Mouse (Mus musculus) CH12.LX (cell line): Measurements from ENCODE around the gene Depp1. TPM values are rescaled to one million over a fixed set of nuclear protein-coding genes. Genes with fewer than 3 reads are reported as not detected.

Experiments used
- DNase-seq: peaks from one replicate; pipeline ENCODE4 v3.0.0-alpha.2; 2013; ENCODE audit errors: extremely low read depth
- H3K27ac ChIP-seq: 2 replicates; pipeline ENCODE4 v1.5.1; 2012; ENCODE audit warnings: low read depth, mild to moderate bottlenecking, control low read depth, moderate library complexity; ENCODE audit not compliant: insufficient read depth
- H3K27me3 ChIP-seq: replicated peaks from 2 replicates; pipeline ENCODE3; 2012; ENCODE audit warnings: inconsistent platforms
- H3K36me3 ChIP-seq, 2 experiments: replicated peaks in 1 of 2; 2 replicates each; pipeline versions ENCODE3 to v1.6.1; 2012; ENCODE audit warnings: inconsistent platforms in 1 of 2, low read length in 1 of 2, mild to moderate bottlenecking in 1 of 2, mixed read lengths in 1 of 2, moderate library complexity in 1 of 2; ENCODE audit not compliant: control insufficient read depth in 1 of 2, insufficient read depth in 1 of 2
- H3K4me1 ChIP-seq, 2 experiments: 2 replicates each; pipeline ENCODE4 v1.6.1; 2012; ENCODE audit warnings: inconsistent platforms in 1 of 2, moderate library complexity in 1 of 2; ENCODE audit not compliant: insufficient read depth in 2 of 2, control insufficient read depth in 1 of 2
- H3K4me2 ChIP-seq: 2 replicates; pipeline ENCODE4 v1.6.1; 2012; ENCODE audit warnings: low read depth, mild to moderate bottlenecking, control low read depth; ENCODE audit not compliant: poor library complexity, insufficient read depth, severe bottlenecking
- H3K4me3 ChIP-seq, 3 experiments: fragments of 150-350 bp in 1 of 3; sonication (generic) in 1 of 3; replicated peaks in 1 of 3; 2 replicates each; pipeline versions ENCODE3 to v1.5.1; 2011 to 2012; ENCODE audit warnings: low read depth in 2 of 3, low read length in 2 of 3, mild to moderate bottlenecking in 2 of 3, moderate library complexity in 2 of 3, control low read depth in 1 of 3, improper control_type of control experiment in 1 of 3, inconsistent platforms in 1 of 3, mixed read lengths in 1 of 3; ENCODE audit not compliant: poor library complexity in 1 of 3
- H3K79me2 ChIP-seq: replicated peaks from 2 replicates; pipeline ENCODE4 v1.6.1; 2012; ENCODE audit warnings: mild to moderate bottlenecking, moderate library complexity; ENCODE audit not compliant: control insufficient read depth, poor library complexity, insufficient read depth, severe bottlenecking; ENCODE audit errors: extremely low read depth
- H3K9ac ChIP-seq: 2 replicates; pipeline ENCODE4 v1.6.1; 2012; ENCODE audit warnings: low read depth, mild to moderate bottlenecking, control low read depth, moderate library complexity; ENCODE audit not compliant: insufficient read depth
- H3K9me3 ChIP-seq: replicated peaks from 2 replicates; pipeline ENCODE3; 2012; ENCODE audit warnings: low read length, inconsistent platforms, mixed read lengths
- BHLHE40 ChIP-seq: IDR thresholded peaks from 2 replicates; pipeline ENCODE4 v1.6.1; 2011; ENCODE audit warnings: mild to moderate bottlenecking, low read depth, low read length, improper control_type of control experiment
- CHD2 ChIP-seq: IDR thresholded peaks from 2 replicates; pipeline ENCODE4 v1.6.1; 2011; ENCODE audit warnings: low read length, improper control_type of control experiment
- CTCF ChIP-seq, 2 experiments: IDR thresholded peaks in 1 of 2; conservative IDR thresholded peaks in 1 of 2; 2 replicates each; pipeline ENCODE4 v1.5.1; 2011 to 2012; ENCODE audit warnings: low read depth in 2 of 2, low read length in 2 of 2, improper control_type of control experiment in 1 of 2, inconsistent platforms in 1 of 2, mild to moderate bottlenecking in 1 of 2, moderate library complexity in 1 of 2
- ELF1 ChIP-seq: IDR thresholded peaks from 2 replicates; pipeline ENCODE4 v1.6.1; 2014; ENCODE audit warnings: low read depth, mild to moderate bottlenecking, inconsistent platforms, low read length, improper control_type of control experiment
- GABPA ChIP-seq: IDR thresholded peaks from 2 replicates; pipeline ENCODE4 v1.6.1; 2012; ENCODE audit warnings: low read depth, low read length, improper control_type of control experiment, inconsistent platforms; ENCODE audit not compliant: insufficient replicate concordance
- HCFC1 ChIP-seq: IDR thresholded peaks from 2 replicates; pipeline ENCODE4 v1.6.1; 2012; ENCODE audit warnings: low read depth, mild to moderate bottlenecking, inconsistent platforms, low read length, improper control_type of control experiment
- MEF2A ChIP-seq: IDR thresholded peaks from 2 replicates; pipeline ENCODE4 v1.6.1; 2014; ENCODE audit warnings: low read depth, mild to moderate bottlenecking, inconsistent platforms, low read length, improper control_type of control experiment, borderline replicate concordance
- MXI1 ChIP-seq: IDR thresholded peaks from 2 replicates; pipeline ENCODE4 v1.6.1; 2011; ENCODE audit warnings: mild to moderate bottlenecking, low read depth, low read length, improper control_type of control experiment
- MYC ChIP-seq: IDR thresholded peaks from 2 replicates; pipeline ENCODE4 v1.6.1; 2011; ENCODE audit warnings: low read depth, mild to moderate bottlenecking, improper control_type of control experiment, low read length
- NRF1 ChIP-seq: IDR thresholded peaks from 2 replicates; pipeline ENCODE4 v1.6.1; 2014; ENCODE audit warnings: low read depth, mild to moderate bottlenecking, inconsistent platforms, low read length, improper control_type of control experiment, moderate library complexity
- POLR2A ChIP-seq: IDR thresholded peaks from 2 replicates; pipeline ENCODE4 v1.6.1; 2011; ENCODE audit warnings: low read depth, mild to moderate bottlenecking, improper control_type of control experiment, low read length
- POLR2AphosphoS2 ChIP-seq: IDR thresholded peaks from 2 replicates; pipeline ENCODE4 v1.6.1; 2011; ENCODE audit warnings: low read depth, low read length, improper control_type of control experiment
- RCOR1 ChIP-seq: conservative IDR thresholded peaks from 2 replicates; pipeline ENCODE4 v1.6.1; 2012; ENCODE audit warnings: low read depth, mild to moderate bottlenecking, inconsistent platforms, low read length, improper control_type of control experiment
- SMC3 ChIP-seq: IDR thresholded peaks from 2 replicates; pipeline ENCODE4 v1.6.1; 2011; ENCODE audit warnings: low read depth, low read length, improper control_type of control experiment
- USF1 ChIP-seq: IDR thresholded peaks from 2 replicates; pipeline ENCODE4 v1.6.1; 2014; ENCODE audit warnings: low read depth, mild to moderate bottlenecking, inconsistent platforms, low read length, improper control_type of control experiment
- USF2 ChIP-seq: conservative IDR thresholded peaks from 2 replicates; pipeline ENCODE4 v1.6.1; 2011; ENCODE audit warnings: low read depth, low read length, improper control_type of control experiment
- ZNF384 ChIP-seq: IDR thresholded peaks from 2 replicates; pipeline ENCODE4 v1.6.1; 2012; ENCODE audit warnings: low read depth, low read length, improper control_type of control experiment, inconsistent platforms
- dilution Hi-C: fragments of 300-500 bp; cut with MboI; formaldehyde crosslinking; loops from 2 replicates; pipeline ENCODE4 v1.14.3; 2020; ENCODE audit warnings: low sequenced_read_pairs; ENCODE audit not compliant: extremely low pct_unique_long_range_greater_than_20kb, extremely low pct_ligation_motif_present
- in situ Hi-C: fragments of 300-500 bp; cut with MboI; formaldehyde crosslinking; loops from 3 replicates; pipeline ENCODE4 v1.14.3; 2019; ENCODE audit warnings: low sequenced_read_pairs, low pct_ligation_motif_present, low pct_unique_long_range_greater_than_20kb, mixed read lengths
- polyA plus RNA-seq: library from polyadenylated mRNA; unstranded; fragments of >175 nt; gene quantifications from 2 replicates; pipeline ENCODE4 v1.2.1, GENCODE M21; 2012; ENCODE audit warnings: low read depth; ENCODE audit not compliant: insufficient read length
- total RNA-seq, 2 experiments: library from RNA; depleted of rRNA; stranded (reverse); fragments of 300-350 nt in 1 of 2; fragments of >200 nt in 1 of 2; gene quantifications; 2 replicates each; pipeline ENCODE4 v1.2.3; 2012 to 2014

Depp1 gene
- total and polyA plus RNA-seq, 3 experiments, result 0.13 to 0.47 TPM; not detected in 1

DNA sequence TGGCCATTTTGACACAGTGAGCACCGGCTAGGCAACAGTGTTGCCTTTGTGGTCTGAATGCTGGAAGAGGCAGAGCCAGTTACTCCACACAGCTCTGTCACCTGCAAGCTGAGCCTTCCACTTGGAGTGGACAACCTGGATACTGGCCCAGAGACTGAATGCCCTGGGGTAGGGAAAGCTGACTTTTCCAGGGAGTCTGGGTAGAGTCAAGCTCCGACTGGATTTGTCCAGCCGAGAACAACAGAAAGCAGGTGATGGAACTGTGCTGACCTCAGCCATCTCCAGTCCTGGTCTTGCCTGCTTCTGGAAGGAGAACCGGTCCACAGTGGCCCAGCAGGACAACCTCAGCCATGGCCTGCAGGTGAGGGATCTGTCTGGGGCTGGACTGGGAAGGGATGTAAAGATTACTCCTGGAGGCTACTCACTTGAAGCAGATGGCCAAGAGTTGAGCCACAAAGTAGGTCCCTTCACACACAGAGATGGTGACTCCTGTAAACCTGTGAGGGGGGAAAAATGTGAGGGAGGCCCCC is 47.6 kb downstream of the Depp1 start:
- no peak for DNase-seq
- Histone ChIP-seq H3K4me1 (peaks cover 16 to 39% of the 10 kb centered on the region in 2 experiments), H3K27me3 (no peaks in the 10 kb centered on the region), H3K79me2 (no peaks in the 10 kb centered on the region), H3K9me3 (no peaks in the 10 kb centered on the region), H3K27ac (no peak overlapping the region), H3K9ac (no peak overlapping the region), H3K4me2 (no peak overlapping the region), H3K4me3 (no peak overlapping the region), H3K36me3 (no peaks in the 10 kb centered on the region)
- in situ Hi-C loops, result loop anchor here (5.0 kb wide), 1 partner anchor 46 kb away; the partner anchor contains the start of gene Depp1
- dilution Hi-C loops, result no loop called here
- TF ChIP-seq USF2 (no peak), MEF2A (no peak), ELF1 (no peak), USF1 (no peak), MXI1 (no peak), POLR2A (no peak), HCFC1 (no peak), CTCF (conservative IDR thresholded peaks at IDR 0.05 in 1 of 2, IDR thresholded peaks at IDR 0.05 in 1 of 2; ENCODE audit: low read depth in 2 of 2, low read length in 2 of 2) (no peak), NRF1 (no peak), CHD2 (no peak), RCOR1 (no peak), SMC3 (no peak), GABPA (no peak), POLR2AphosphoS2 (no peak)

GRCm38 (mm10) chr6:116700821-116701220 is 50.4 kb downstream of the Depp1 start:
- Histone ChIP-seq H3K27ac (no peak overlapping the region), H3K36me3 (no peaks in the 10 kb centered on the region), H3K4me2 (no peak overlapping the region), H3K27me3 (no peaks in the 10 kb centered on the region), H3K4me1 (peaks cover 5 to 18% of the 10 kb centered on the region in 2 experiments), H3K79me2 (no peaks in the 10 kb centered on the region), H3K9ac (no peak overlapping the region), H3K9me3 (no peaks in the 10 kb centered on the region), H3K4me3 (no peak overlapping the region)
- dilution Hi-C loops, result no loop called here
- in situ Hi-C loops, result no loop called here
- TF ChIP-seq MEF2A (no peak), NRF1 (no peak), MYC (no peak), ZNF384 (no peak), BHLHE40 (no peak)
- DNase-seq, result no peak

Other genes with a start within 250 kb of the Depp1 start
- gene Alox5, start 189.4 kb upstream of the Depp1 start, total RNA-seq (2012; rRNA removed), result not detected in 2 replicates
- not detected in 2 replicates for gene Alox5, start 189.4 kb upstream of the Depp1 start, total RNA-seq (2014; rRNA removed)
- gene Alox5, start 189.4 kb upstream of the Depp1 start, polyA plus RNA-seq, result not detected in 2 replicates
- not detected in 2 replicates for gene Olfr211, start 161.5 kb upstream of the Depp1 start, total RNA-seq (2012; rRNA removed)
- gene Olfr211, start 161.5 kb upstream of the Depp1 start, total RNA-seq (2014; rRNA removed), result not detected in 2 replicates
- gene Olfr211, start 161.5 kb upstream of the Depp1 start, polyA plus RNA-seq, result not detected in 2 replicates
- gene Olfr212, start 144.1 kb upstream of the Depp1 start, total RNA-seq (2012; rRNA removed), result not detected in 2 replicates
- not detected in 2 replicates for gene Olfr212, start 144.1 kb upstream of the Depp1 start, total RNA-seq (2014; rRNA removed)
- gene Olfr212, start 144.1 kb upstream of the Depp1 start, polyA plus RNA-seq, result not detected in 2 replicates
- gene Olfr213, start 112.2 kb upstream of the Depp1 start, total RNA-seq (2012; rRNA removed), result not detected in 2 replicates
- not detected in 2 replicates for gene Olfr213, start 112.2 kb upstream of the Depp1 start, total RNA-seq (2014; rRNA removed)
- gene Olfr213, start 112.2 kb upstream of the Depp1 start, polyA plus RNA-seq, result not detected in 2 replicates
- 0.80 and 1.1 TPM in 2 replicates for gene Gm5580, start 99.5 kb upstream of the Depp1 start, total RNA-seq (2012; rRNA removed)
- gene Gm5580, start 99.5 kb upstream of the Depp1 start, total RNA-seq (2014; rRNA removed), result 2.9 and 3.7 TPM in 2 replicates
- 0.29 and 0.56 TPM in 2 replicates for gene Gm5580, start 99.5 kb upstream of the Depp1 start, polyA plus RNA-seq
- gene Olfr214, start 96.4 kb upstream of the Depp1 start, total RNA-seq (2012; rRNA removed), result not detected in 2 replicates
- not detected in 2 replicates for gene Olfr214, start 96.4 kb upstream of the Depp1 start, total RNA-seq (2014; rRNA removed)
- gene Olfr214, start 96.4 kb upstream of the Depp1 start, polyA plus RNA-seq, result not detected in 2 replicates
- not detected in 2 replicates for gene Olfr215, start 66.4 kb upstream of the Depp1 start, total RNA-seq (2012; rRNA removed)
- gene Olfr215, start 66.4 kb upstream of the Depp1 start, total RNA-seq (2014; rRNA removed), result not detected in 2 replicates
- gene Olfr215, start 66.4 kb upstream of the Depp1 start, polyA plus RNA-seq, result not detected in 2 replicates
- gene Zfp422, start 21.6 kb upstream of the Depp1 start, total RNA-seq (2012; rRNA removed), result 11.9 and 13.0 TPM in 2 replicates
- 25.9 and 33.4 TPM in 2 replicates for gene Zfp422, start 21.6 kb upstream of the Depp1 start, total RNA-seq (2014; rRNA removed)
- gene Zfp422, start 21.6 kb upstream of the Depp1 start, polyA plus RNA-seq, result 31.1 and 33.2 TPM in 2 replicates
- gene Rassf4, start 23.3 kb downstream of the Depp1 start, total RNA-seq (2012; rRNA removed), result 29.0 and 32.3 TPM in 2 replicates
- gene Rassf4, start 23.3 kb downstream of the Depp1 start, total RNA-seq (2014; rRNA removed), result 13.5 and 17.3 TPM in 2 replicates
- gene Rassf4, start 23.3 kb downstream of the Depp1 start, polyA plus RNA-seq, result 69.0 and 74.9 TPM in 2 replicates
- gene Tmem72, start 66.3 kb downstream of the Depp1 start, total RNA-seq (2012; rRNA removed), result 0.04 TPM in 2 replicates
- gene Tmem72, start 66.3 kb downstream of the Depp1 start, total RNA-seq (2014; rRNA removed), result 0.01 TPM in 2 replicates
- 0.01 TPM in 2 replicates for gene Tmem72, start 66.3 kb downstream of the Depp1 start, polyA plus RNA-seq